Mouse (Mus musculus): ENCODE measurements around the gene Gm8237.
"Not testable (repeated sequence)": the region's sequence is repeated elsewhere in the genome, so short reads cannot be mapped to it uniquely, and the experiment has no call there.

Gene Gm8237

DNA sequence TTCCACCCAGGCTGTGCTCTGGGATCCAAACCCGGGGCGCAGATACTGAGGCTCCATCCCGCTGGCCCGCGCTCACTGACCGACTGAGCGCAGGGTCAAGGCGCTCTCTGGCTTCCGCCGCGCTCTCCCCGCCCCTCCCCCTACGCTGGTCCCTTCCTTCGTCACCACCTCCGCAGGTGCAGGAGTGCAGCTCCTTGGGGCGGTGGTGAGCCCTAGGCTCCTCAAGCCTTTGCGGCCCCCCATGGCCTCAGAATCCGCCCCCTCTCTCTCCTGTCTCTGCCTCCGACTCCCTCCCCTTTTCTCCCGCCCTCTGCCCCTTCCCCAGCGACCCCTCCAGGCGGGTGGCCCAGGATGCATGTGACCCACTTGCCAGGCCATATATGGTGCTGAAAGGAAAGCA lies at the start of gene Gm8237:
Gene Gm8237, minus strand, starts transcription at position 142 of the 400 bp plus-strand sequence.
- DNase-seq (ENCODE audit: low read depth, low spot score): not testable (repeated sequence)

DNA sequence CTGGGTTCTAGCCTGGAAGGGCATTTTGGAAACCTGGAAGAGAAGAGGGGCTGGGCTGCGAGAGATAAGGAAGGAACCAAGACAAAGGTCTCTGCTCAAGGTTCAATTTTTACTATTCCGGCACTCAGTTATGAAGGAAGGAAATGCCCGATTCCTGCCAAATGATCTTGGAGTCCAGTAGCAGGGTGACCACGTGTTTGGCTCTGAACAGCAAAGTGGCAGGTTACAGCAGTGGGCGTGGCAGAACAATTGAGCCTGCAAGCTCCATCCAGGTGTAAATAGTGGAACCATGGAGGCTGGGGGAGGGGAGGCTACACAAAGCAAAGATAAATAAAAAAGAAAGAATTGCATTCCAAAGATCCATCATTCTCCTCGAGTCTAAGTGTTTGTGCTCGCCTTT lies 43.1 kb upstream of the Gm8237 start:
- not testable (repeated sequence) for DNase-seq (ENCODE audit: low read depth, low spot score)

DNA sequence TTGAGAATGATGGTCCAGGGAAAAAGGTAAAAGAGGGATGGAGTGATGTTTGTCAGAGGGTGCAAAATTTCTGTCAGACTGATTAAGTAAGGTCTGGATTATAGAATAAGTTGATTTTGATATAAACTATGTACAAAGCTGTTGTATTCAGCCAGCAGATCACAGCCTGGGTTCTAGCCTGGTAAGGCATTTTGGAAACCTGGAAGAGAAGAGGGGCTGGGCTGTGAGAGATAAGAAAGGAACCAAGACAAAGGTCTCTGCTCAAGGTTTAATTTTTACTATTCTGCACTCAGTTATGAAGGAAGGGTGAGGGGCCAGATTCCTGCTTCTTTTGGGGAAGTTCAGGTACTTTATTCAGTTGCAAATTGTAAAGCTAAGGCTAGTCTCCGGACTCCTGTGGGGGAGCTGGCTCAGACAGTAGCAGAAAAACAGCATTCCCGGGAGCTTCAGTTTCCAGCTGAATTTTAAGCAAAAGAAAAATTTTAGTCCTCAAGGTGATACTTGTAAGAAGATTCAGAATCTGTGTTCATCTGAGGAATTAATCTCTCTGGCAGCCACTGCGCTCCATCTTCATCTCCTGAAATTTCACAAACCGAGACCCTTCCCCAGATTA lies 38.3 kb upstream of the Gm8237 start:
- not testable (repeated sequence) for DNase-seq (ENCODE audit: low read depth, low spot score)

DNA sequence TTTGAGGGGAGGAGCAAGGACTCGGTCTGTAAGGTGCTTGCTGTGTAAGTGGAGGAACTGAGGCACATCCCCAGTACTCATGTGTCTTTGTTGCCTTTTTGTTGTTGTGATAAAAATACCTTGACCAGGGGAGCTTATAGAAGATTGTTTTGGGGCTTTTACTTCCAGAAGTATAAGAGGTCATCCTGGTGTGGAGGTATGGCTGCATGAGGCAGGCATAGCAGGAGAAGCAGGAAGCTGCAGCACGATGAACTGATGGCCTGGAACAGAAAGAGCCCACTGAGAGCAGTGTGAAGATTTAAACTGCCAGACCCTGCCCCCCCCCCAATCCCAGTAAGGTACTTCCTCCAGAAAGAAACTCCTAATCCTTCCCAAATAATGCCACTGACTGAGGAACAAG lies 33.5 kb upstream of the Gm8237 start:
- DNase-seq (ENCODE audit: low read depth, low spot score): not testable (repeated sequence)

DNA sequence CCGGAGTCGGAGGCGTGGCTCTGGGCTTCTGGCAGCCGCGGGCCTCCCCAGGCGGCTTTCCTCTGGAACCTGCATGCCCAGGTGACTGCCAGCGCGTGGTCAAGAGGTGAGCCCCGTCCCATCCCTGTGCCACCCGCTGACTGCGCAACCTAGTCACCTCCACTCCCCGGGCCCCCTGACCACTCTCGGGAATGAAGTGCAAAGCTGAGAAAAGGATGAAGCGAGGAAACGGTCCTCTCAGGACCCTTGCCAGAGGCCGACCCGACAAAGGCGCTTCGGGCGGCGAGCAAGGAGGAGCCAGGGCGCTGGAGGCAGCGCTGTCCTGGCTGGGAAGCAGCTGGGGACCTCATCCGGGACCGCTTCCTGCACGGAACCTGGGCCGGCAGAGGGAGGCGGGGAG lies 391 bp downstream of the Gm8237 start:
- not testable (repeated sequence) for DNase-seq (ENCODE audit: low read depth, low spot score)

DNA sequence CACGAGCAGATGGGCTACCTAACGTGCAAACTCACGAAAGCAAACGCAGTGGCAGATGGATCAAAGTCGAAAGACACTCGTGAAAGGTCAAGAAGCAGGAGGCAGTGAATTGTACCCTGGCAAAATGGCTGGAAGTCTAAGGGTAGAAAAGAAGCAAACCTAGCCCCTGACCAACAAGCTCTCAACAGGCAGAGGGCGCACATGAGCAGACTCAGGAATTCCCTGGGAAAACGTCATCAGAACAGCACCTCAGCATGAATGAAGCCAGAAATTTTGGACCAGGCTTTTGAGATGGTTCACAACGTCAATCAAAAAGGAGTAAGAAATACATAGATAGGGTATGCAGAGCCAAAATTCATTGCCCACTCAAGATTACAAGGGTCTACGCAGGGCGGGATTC lies 1.0 kb downstream of the Gm8237 start:
- not testable (repeated sequence) for DNase-seq (ENCODE audit: low read depth, low spot score)

DNA sequence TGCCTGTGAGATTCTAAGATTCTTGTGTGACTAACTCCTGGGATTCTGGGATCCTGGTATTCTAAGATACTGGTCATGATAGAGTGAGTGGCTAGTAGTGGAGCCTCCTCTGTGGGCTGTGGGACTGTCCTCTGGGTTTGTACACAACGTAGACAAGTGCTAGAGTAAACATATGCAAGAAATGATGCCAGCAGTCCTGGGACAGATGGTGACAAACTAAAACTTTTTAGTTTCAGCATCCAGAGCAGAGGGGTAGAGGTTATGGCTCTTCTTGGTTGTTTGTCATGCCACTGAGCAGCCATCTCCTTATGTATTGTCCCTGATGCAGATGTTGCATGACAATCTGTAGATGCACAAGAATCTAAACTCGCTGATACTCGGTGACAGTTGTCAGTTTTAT lies 24.3 kb downstream of the Gm8237 start:
- not testable (repeated sequence) for DNase-seq (ENCODE audit: low read depth, low spot score)

DNA sequence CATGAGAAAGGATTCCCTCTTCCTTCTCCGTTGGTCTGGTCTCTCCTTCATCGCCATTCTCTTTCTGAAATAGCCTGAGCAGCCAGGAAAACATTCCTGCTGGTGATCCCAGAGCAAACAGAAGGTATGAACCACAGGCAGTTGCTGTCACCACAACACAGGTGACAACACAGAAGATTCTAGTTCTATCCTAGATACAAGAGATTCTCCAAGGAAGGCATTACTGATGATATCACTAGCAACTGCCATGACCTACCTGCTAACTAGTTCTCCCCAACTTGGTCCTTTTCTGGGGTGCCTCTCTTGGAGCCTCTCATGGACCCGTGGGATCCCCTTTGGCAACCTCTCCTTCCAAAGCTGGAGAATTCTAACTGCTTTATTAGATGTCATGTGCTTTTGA lies 50.0 kb downstream of the Gm8237 start, which contains the start of gene Gm3424:
Gene Gm3424, minus strand, starts transcription at position 101 of the 400 bp plus-strand sequence.
- DNase-seq (ENCODE audit: low read depth, low spot score): not testable (repeated sequence)

DNA sequence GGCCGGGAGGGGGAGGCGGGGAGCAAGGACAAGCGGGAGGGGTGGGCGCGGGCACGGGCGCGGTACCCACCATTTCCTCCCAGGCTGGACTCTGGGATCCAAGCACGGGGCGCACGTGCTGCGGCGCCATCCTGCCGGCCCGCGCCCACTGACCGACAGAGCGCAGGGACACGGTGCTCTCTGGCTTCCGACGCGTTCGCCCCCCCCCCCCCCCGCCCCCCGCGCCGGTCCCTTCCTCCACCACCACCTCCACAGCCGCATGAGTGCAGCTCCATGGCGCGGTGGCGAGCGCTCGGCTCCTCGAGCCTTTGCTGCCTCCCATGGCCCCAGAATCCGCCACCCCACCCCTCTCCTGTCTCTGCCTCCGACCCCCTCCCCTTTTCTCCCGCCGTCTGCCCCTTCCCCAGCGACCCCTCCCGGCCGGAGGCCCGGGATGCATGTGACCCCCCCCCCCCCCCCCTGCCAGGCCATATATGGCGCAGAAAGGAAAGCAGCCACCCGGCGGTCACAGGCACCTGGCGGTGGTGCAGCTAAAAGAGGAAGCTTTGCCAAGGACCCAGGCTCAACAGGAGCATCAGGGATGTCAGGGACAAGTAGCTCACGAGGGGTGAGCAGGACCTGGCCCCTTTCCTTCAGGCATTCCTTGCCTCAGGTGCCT lies 67.4 kb downstream of the Gm8237 start:
- not testable (repeated sequence) for DNase-seq (ENCODE audit: low read depth, low spot score)
